Mouse (Mus musculus) thymus, postnatal 36 days (tissue): ENCODE data around the gene Plscr5.
"Not testable (repeated sequence)": the region's sequence is repeated elsewhere in the genome, so short reads cannot be mapped to it uniquely, and the experiment has no call there.

Experiments
- DNase-seq, 2 experiments: peaks; one replicate each; pipeline ENCODE4 v3.0.0; 2022; ENCODE audit warnings: mixed read lengths in 2 of 2

The Plscr5 gene

DNA sequence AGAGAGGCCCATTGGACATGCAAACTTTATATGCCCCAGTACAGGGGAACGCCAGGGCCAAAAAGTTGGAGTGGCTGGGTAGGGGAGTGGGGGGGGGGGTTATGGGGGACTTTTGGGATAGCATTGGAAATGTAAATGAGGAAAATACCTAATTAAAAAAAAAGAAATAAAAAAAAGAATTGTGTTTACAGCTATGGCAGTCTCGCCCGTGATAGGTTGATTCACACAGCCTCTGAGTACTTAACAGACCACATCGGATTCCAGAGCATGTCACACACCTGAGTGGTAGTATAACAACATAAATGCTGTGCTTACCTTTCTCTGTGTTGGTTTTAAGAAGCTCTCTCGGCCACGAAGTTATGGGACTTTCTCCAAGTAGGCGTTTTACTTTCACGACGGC, at the start of gene Plscr5:
TSS of gene Plscr5 (plus strand) at position 301 of the 400 bp plus-strand sequence.
- DNase-seq: not testable (repeated sequence)

- DNase-seq: no peak
Observed at GRCm38 (mm10) chr9:92147555-92148248, 45.0 kb upstream of the Plscr5 start.

GRCm38 (mm10) chr9:92162213-92162612, 30.5 kb upstream of the Plscr5 start:
- DNase-seq: no peak

DNA sequence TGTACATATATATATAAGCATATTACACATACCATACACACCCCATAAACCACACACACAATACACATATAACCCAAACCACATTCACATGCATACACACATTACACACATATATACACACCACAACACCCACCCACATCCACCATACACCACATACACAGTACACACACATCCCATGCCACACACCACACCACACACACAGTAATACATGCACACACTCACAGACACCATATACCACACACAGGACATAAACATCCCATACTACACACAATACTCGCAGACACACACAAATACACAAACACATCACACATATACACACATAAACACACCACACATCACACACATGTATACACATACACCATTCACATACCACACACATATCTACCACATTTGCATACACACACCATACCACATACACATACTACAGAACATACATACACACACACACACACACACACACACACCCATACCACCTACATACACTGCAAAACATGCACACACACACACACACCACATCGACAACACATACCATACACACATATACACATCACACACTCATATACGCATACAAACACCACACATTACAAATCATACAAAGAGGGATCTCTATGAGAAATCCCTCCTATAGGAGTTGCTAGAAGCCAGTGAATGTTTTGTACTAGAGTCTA, 19.3 kb upstream of the Plscr5 start:
- DNase-seq: no peak

- no peak for DNase-seq
Observed at GRCm38 (mm10) chr9:92174176-92175075, 18.3 kb upstream of the Plscr5 start.

DNA sequence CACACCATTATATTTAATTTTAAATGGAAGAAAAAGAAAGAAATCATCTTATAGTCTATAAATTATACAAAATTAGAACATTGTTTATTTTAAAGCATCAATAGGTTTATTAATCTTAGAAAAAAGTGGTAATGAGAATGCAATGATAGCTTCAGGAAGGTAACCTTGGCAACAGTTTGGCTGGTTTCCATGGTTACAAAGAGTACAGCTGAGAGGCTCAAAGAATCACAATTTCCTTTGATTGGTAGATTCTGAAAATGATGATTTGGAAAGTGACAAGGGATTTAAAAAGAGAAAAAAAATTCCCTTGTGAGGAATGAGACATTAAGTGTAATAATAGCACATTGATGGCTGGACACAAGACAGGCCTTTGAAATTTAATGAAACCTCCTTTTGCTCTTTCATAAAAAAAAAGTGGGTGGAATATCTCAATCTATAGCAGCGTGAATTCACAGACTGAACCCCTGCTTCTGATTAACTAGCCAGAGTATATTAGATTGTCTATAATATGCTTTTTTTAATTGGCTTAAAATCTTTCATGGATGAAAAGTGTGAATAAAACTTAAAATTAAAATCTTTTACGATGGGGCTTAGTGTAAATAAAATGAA, 13.8 kb upstream of the Plscr5 start:
- DNase-seq: no peak

- DNase-seq: no peak
Observed at GRCm38 (mm10) chr9:92191295-92191694, 1.4 kb upstream of the Plscr5 start.

GRCm38 (mm10) chr9:92198408-92198807, 5.7 kb downstream of the Plscr5 start:
- no peak for DNase-seq

- no peak for DNase-seq
Observed at GRCm38 (mm10) chr9:92199564-92199963, 6.8 kb downstream of the Plscr5 start.

GRCm38 (mm10) chr9:92204397-92204796, 11.7 kb downstream of the Plscr5 start:
- DNase-seq: no peak

- peak in 1 of 2 experiments; percentile 8 for DNase-seq
Observed at GRCm38 (mm10) chr9:92207307-92207706, 14.6 kb downstream of the Plscr5 start.

- DNase-seq: no peak
Observed at GRCm38 (mm10) chr9:92207757-92208156, 15.0 kb downstream of the Plscr5 start.

DNA sequence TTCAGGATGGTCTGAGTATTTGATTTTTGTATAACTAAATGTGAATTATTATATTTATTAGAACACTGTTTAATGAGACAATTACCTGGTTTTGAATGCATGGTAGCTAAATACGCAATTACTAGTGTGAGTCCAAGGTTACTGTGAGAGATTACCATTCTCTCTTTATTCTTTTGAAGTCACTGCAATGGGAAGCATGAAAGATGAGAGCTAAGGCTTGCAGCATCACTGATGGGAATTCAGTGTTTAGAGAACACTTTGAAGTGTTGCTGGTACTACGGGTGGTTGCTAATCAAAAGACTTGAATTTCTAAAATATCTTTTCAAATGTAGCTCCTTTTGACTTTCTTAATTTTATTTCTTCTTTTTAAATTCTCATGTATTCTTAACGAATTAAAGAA, 17.1 kb downstream of the Plscr5 start:
- no peak for DNase-seq

DNA sequence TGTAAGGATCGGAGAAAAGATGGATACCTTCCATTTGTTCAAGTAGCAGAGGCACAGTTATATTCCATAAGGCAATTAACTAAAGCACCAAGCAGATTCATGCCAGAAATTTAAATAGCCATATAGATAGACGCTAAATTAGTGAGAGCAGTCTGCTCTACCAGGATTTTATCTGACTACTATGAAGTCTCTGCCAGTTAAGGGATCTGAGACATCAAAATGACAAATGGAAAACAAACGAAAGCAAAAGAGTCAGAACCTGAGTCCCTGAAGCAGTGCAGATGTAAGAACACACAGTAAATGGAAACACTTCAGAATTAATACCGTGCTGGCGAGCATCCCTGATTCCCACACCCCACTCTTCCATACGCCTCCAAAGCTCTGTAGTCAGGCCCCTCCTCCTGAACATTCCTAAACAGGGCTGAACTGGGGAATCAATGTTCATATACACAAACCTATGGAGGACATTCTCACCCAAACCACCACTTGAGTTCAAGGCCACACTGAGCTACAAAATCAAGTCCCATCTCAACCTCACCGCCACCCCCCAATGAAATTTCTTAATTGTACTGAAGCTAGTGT, 17.7 kb downstream of the Plscr5 start:
- no peak for DNase-seq

DNA sequence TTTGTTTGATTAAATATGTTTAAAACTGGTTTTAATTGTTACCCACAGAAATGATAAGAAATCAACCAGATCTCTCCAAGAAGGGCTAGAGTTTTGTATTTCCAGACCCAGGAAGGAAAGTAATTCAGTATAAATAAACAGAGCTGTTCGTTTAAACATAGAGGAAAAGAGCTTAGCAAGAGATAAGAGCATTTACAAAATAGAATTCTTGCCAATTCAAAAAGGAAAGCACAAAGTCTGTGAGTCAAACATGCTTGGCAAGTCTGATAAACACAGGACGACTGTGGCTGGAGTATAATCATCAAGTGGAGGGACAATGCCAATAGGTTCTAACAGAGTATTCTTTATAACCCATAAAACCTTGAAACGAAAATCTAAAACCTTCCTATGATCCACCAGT, 18.3 kb downstream of the Plscr5 start:
- no peak for DNase-seq

GRCm38 (mm10) chr9:92217484-92217883, 24.7 kb downstream of the Plscr5 start:
- DNase-seq: no peak

- no peak for DNase-seq
Observed at GRCm38 (mm10) chr9:92217896-92218295, 25.2 kb downstream of the Plscr5 start.

DNA sequence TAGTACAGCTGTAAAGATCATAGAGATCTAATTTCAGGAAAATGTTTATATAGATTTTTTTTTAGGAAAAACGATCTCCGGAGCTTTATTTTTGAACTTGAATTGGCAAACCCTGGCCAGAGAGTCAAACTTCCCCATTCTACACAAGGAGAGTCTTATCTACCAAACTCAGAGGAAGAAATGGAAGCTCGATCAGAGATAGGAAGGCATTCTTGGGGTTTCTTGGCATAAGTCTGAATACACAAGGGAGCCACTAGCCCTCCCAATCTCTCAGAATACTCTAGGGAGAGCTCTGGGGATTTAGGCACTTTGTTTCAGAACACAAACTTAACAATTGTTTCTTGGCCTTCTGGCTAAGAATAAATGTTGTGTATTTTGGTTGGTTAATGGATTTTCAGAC, 27.4 kb downstream of the Plscr5 start:
- no peak for DNase-seq

GRCm38 (mm10) chr9:92221480-92221879, 28.7 kb downstream of the Plscr5 start:
- DNase-seq: no peak

DNA sequence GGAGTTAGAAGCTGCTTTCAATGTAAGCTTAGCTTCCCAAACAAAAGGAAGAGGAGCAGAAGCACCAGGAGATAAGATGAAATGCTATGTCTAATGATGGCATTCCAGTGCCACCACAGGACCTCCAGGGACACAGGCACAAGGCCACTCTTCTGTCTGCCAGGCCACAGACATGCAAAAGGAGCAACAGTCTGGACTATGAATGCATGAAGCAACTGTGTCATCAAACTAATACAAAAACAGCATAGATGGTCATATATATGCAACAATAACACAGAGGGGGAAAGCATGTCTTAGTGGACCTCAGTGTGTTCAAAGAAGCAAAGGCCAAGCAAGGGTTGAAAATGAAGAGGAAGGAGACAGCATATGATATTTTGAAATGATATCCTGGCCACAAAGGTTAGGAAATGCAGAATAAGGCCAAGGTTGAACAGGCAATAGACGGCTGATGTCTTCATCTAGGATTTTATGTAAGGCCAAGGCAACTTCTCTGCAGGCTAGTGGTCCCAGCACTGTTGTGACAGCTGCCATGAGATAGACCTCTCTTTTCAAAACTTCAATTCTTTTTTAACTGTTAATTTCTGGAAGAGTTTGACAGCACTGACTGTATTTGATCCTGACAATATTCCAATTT, 32.0 kb downstream of the Plscr5 start:
- no peak for DNase-seq

- no peak for DNase-seq
Observed at GRCm38 (mm10) chr9:92226127-92226655, 33.5 kb downstream of the Plscr5 start.

- no peak for DNase-seq
Observed at GRCm38 (mm10) chr9:92226795-92227194, 34.1 kb downstream of the Plscr5 start.
